ENCODE assay signal across 8 mouse cellular contexts in genomic region chr1:93754573-93755290, GRCm38 (mm10). TPM values are rescaled to one million over a fixed set of nuclear protein-coding genes. Genes with fewer than 3 reads are reported as not detected.
A peak's percentile ranks its signal among the peaks of the same experiment; 100 is the strongest.
DNase-seq lines count a peak whose midpoint lies in the region; ATAC-seq lines count a peak whose summit lies in the region.

Thap4 (minus strand) TSS chr1:93754864.

- H3K4me3 ChIP-seq in forebrain, embryonic 10.5 days = peak within 1 kb of the TSS; percentile 95
- peak within 1 kb of the TSS; percentile 62 to 83 for H3K4me3 ChIP-seq in heart, embryonic 14.5 days (ENCODE audit: control insufficient read depth in 1 of 2, insufficient read depth in 1 of 2, low read depth in 1 of 2, low read length in 2 of 2)
- peak within 1 kb of the TSS; percentile 91 for H3K4me3 ChIP-seq in liver, embryonic 12.5 days

- peak; percentile 65 for DNase-seq in c-Kit-negative CD71-positive TER-119-positive erythroid progenitor cells, embryonic 14.5 days (ENCODE audit: low read depth, low spot score)
- peak; percentile 82 for DNase-seq in forebrain, embryonic 10.5 days (ENCODE audit: extremely low spot score, low spot score)
- peak; percentile 97 for DNase-seq in kidney, postnatal 14 days
- peak; percentile 90 for DNase-seq in naive thymus-derived CD4-positive, alpha-beta T cell, adult 2 months (ENCODE audit: low read depth)
- peak; percentile 89 for DNase-seq in splenic B cell, adult 2 months (ENCODE audit: low read depth, low spot score)

- peaks cover 31% of the 10 kb centered on the region for H3K4me1 ChIP-seq in forebrain, embryonic 10.5 days
- H3K4me1 ChIP-seq in heart, embryonic 14.5 days (ENCODE audit: control insufficient read depth in 2 of 2, insufficient read depth in 2 of 2, low read length in 2 of 2) = peaks cover 0 to 18% of the 10 kb centered on the region in 2 experiments; a peak in 3 of 4 replicates
- H3K4me1 ChIP-seq in liver, embryonic 12.5 days = peaks cover 60% of the 10 kb centered on the region

- H3K27me3 ChIP-seq in forebrain, embryonic 10.5 days (ENCODE audit: poor library complexity, severe bottlenecking) = no peaks in the 10 kb centered on the region
- H3K27me3 ChIP-seq in heart, embryonic 14.5 days (ENCODE audit: control insufficient read depth, insufficient read depth, low read length) = no peaks in the 10 kb centered on the region
- no peaks in the 10 kb centered on the region for H3K27me3 ChIP-seq in liver, embryonic 12.5 days (replicated peaks)
- no peaks in the 10 kb centered on the region for H3K27me3 ChIP-seq in splenic B cell, adult 2 months (ENCODE audit: control insufficient read depth, insufficient read depth, low read length, poor library complexity, severe bottlenecking)

- H3K9me3 ChIP-seq in forebrain, embryonic 10.5 days = no peaks in the 10 kb centered on the region
- no peaks in the 10 kb centered on the region for H3K9me3 ChIP-seq in heart, embryonic 14.5 days (ENCODE audit: control insufficient read depth, low read length)
- H3K9me3 ChIP-seq in liver, embryonic 12.5 days (replicated peaks) = no peaks in the 10 kb centered on the region

- H3K27ac ChIP-seq in forebrain, embryonic 10.5 days = peak within 1 kb of the TSS; percentile 94
- peak within 1 kb of the TSS; percentile 68 to 82 for H3K27ac ChIP-seq in heart, embryonic 14.5 days (replicated peaks in 1 of 2; ENCODE audit: control insufficient read depth in 1 of 2, insufficient read depth in 1 of 2, low read depth in 2 of 2, low read length in 2 of 2)
- H3K27ac ChIP-seq in liver, embryonic 12.5 days = peak within 1 kb of the TSS; percentile 94

- H3K4me2 ChIP-seq in heart, embryonic 14.5 days (ENCODE audit: low read length) = peak within 1 kb of the TSS; percentile 85
- H3K4me2 ChIP-seq in liver, embryonic 12.5 days = peak within 1 kb of the TSS; percentile 98

- under 1% methylated on average over 115 of the region's 121 CpGs for WGBS in forebrain, embryonic 10.5 days
- under 1% methylated on average over 86 of the region's 121 CpGs for WGBS in heart, embryonic 14.5 days
- 1% methylated on average over 97 of the region's 121 CpGs for WGBS in liver, embryonic 12.5 days (ENCODE audit: insufficient replicate concordance)

- peak within 1 kb of the TSS; percentile 91 for H3K9ac ChIP-seq in heart, embryonic 14.5 days (ENCODE audit: low read length)
- H3K9ac ChIP-seq in liver, embryonic 12.5 days = peak within 1 kb of the TSS; percentile 93

- peak; percentile 84 for ATAC-seq in CD4-positive, CD25-positive, alpha-beta regulatory T cell, adult 4 months
- peak; percentile 90 for ATAC-seq in heart, embryonic 14.5 days (ENCODE audit: insufficient number of reproducible peaks, insufficient read depth, low FRiP score, low read depth)
- ATAC-seq in liver, embryonic 12.5 days = peak; percentile 85

- H3K36me3 ChIP-seq in forebrain, embryonic 10.5 days (replicated peaks) = peaks cover 11% of the 10 kb centered on the region
- peaks cover 10% of the 10 kb centered on the region for H3K36me3 ChIP-seq in heart, embryonic 14.5 days (ENCODE audit: control insufficient read depth, insufficient read depth, low read length)
- H3K36me3 ChIP-seq in liver, embryonic 12.5 days = peaks cover 10% of the 10 kb centered on the region
- 0 out of 2 replicates have a peak, but pooled peaks cover 1% of the 10 kb centered on the region for H3K36me3 ChIP-seq in splenic B cell, adult 2 months (ENCODE audit: control insufficient read depth, insufficient read depth, low read length, poor library complexity, severe bottlenecking)

RNA-seq across cellular contexts. Expression of gene Thap4, which starts in this region (rescaled TPM):
- polyA plus RNA-seq in CD4-positive, CD25-positive, alpha-beta regulatory T cell, adult 4 months (2017; shearing (Covaris generic)) = 10 to 100 TPM; 14.1 to 24.8 TPM
- polyA plus RNA-seq in forebrain, embryonic 10.5 days (2016; fragmentation: Nextera tagmentation; extraction: Ambion mirVana) = 48.2 and 48.8 TPM in 2 replicates
- polyA plus RNA-seq in heart, embryonic 14.5 days (2014; fragmentation: Nextera tagmentation; extraction: Ambion mirVana) = 52.8 and 59.4 TPM in 2 replicates
- 19.3 and 22.2 TPM in 2 replicates for polyA plus RNA-seq in liver, embryonic 12.5 days (2016; fragmentation: Nextera tagmentation; extraction: Ambion mirVana)

Comparison
In these comparisons a context has a peak if more than half of its experiments do, and no peak if none do; other contexts are left out.
1. Peak in every context shown above with its lines: DNase-seq, ATAC-seq, H3K4me3 ChIP-seq and H3K27ac ChIP-seq.